Mouse (Mus musculus) heart, postnatal 0 days (tissue): Measurements from ENCODE around the gene Pcca. TPM values are rescaled to one million over a fixed set of nuclear protein-coding genes. Genes with fewer than 3 reads are reported as not detected.

Experiments
- ATAC-seq: fragments of 200-750 bp; cut with Nextera tagmentation; 2 replicates; pipeline ENCODE4 v1.8.0; 2017; ENCODE audit warnings: low read depth, moderate number of reproducible peaks, moderate library complexity; ENCODE audit not compliant: insufficient read depth
- DNase-seq: peaks from one replicate; pipeline ENCODE4 v3.0.0-alpha.2; 2016; ENCODE audit warnings: low spot score
- H3K27ac ChIP-seq: fragments of 300-500 bp; sonication (generic); 2 replicates; pipeline ENCODE4 v1.5.1; 2014; ENCODE audit warnings: low read depth, mild to moderate bottlenecking
- H3K27me3 ChIP-seq: fragments of 300-500 bp; sonication (generic); 2 replicates; pipeline ENCODE4 v1.6.1; 2014; ENCODE audit warnings: low read length, mixed read lengths; ENCODE audit not compliant: control insufficient read depth, insufficient read depth
- H3K36me3 ChIP-seq: fragments of 300-500 bp; sonication (generic); replicated peaks from 2 replicates; pipeline ENCODE4 v1.6.1; 2014; ENCODE audit warnings: low read length, mixed read lengths; ENCODE audit not compliant: control insufficient read depth, insufficient read depth
- H3K4me1 ChIP-seq: fragments of 300-500 bp; sonication (generic); 2 replicates; pipeline ENCODE4 v1.6.1; 2014; ENCODE audit warnings: antibody characterized with exemption; ENCODE audit not compliant: control insufficient read depth, insufficient read depth
- H3K4me2 ChIP-seq: fragments of 300-500 bp; sonication (generic); 2 replicates; pipeline ENCODE4 v1.6.1; 2014; ENCODE audit warnings: low read depth, mild to moderate bottlenecking, low read length, moderate library complexity
- H3K4me3 ChIP-seq: fragments of 300-500 bp; sonication (generic); 2 replicates; pipeline ENCODE4 v1.5.1; 2014; ENCODE audit warnings: low read depth, low read length
- H3K9ac ChIP-seq: fragments of 300-500 bp; sonication (generic); replicated peaks from 2 replicates; pipeline ENCODE4 v1.6.1; 2014; ENCODE audit warnings: low read depth, low read length, mixed read lengths
- H3K9me3 ChIP-seq: fragments of 300-500 bp; sonication (generic); replicated peaks from 2 replicates; pipeline ENCODE4 v1.6.1; 2016; ENCODE audit warnings: low read length; ENCODE audit not compliant: control insufficient read depth
- CTCF ChIP-seq: IDR thresholded peaks from 2 replicates; pipeline ENCODE4 v1.5.1; 2016; ENCODE audit warnings: antibody characterized with exemption, control low read depth, low read depth
- EP300 ChIP-seq: IDR thresholded peaks from 2 replicates; pipeline ENCODE4 v1.6.1; 2016; ENCODE audit warnings: antibody characterized with exemption, low read depth
- WGBS: fragments of 180-500 bp; shearing (Covaris S2); extraction: QIAGEN DNeasy Blood & Tissue Kit; methylation state at CpG from one replicate; pipeline ENCODE4 v1.1.7; 2014; 5-methylcytosine and 5-hydroxymethylcytosine counted together
- polyA plus RNA-seq: library from polyadenylated mRNA; unstranded; fragments of >200 nt; fragmentation: Nextera tagmentation; extraction: Ambion mirVana; gene quantifications from 2 replicates; pipeline ENCODE4 v1.2.1, GENCODE M21; 2015
- total RNA-seq: library from RNA; depleted of rRNA; stranded (reverse); fragments of >200 nt; gene quantifications from 2 replicates; pipeline ENCODE4 v1.2.3, GENCODE M21; 2014; ENCODE audit warnings: low replicate concordance; rRNA removed

Gene Pcca
- total and polyA plus RNA-seq, 2 experiments from 2014 or later, result 17.0 to 31.2 TPM

DNA sequence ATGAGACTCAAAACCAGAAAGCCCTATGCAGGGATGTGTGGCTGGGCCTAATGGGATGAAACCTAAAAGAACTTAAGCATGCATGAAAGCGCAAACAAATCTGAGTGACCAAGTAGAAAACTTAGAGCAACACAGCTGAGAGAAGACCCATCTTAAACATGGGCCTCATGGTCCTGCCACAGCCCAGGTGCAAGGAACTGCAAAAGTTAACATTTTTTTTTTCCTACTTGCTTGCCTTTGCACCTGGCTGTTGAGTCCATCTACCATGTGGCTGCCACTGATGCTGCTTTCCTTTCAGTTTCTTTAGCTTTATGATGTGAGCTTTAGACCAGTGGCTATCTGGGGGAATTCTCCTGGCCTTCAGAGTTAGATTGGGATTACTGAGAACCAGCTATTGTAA, 383.6 kb downstream of the Pcca start:
- 90% methylated on average over 1 of the region's 1 CpGs for WGBS
- no peaks in the 10 kb centered on the region for H3K9me3 ChIP-seq
- H3K36me3 ChIP-seq, result 0 out of 2 replicates have a peak, but pooled peaks cover 3% of the 10 kb centered on the region
- no peak overlapping the region for H3K9ac ChIP-seq
- no peak overlapping the region for H3K27ac ChIP-seq
- H3K4me1 ChIP-seq, result no peaks in the 10 kb centered on the region
- ATAC-seq (no peak), DNase-seq (no peak)
- H3K4me2 ChIP-seq, result no peak overlapping the region
- no peak overlapping the region for H3K4me3 ChIP-seq
- no peak for TF ChIP-seq CTCF
- no peak for TF ChIP-seq EP300
- no peaks in the 10 kb centered on the region for H3K27me3 ChIP-seq

GRCm38 (mm10) chr14:122920011-122920410, 385.9 kb downstream of the Pcca start:
- Histone ChIP-seq H3K4me3 (no peak overlapping the region), H3K9ac (no peak overlapping the region), H3K36me3 (0 out of 2 replicates have a peak, but pooled peaks cover 3% of the 10 kb centered on the region), H3K4me1 (no peaks in the 10 kb centered on the region), H3K9me3 (no peaks in the 10 kb centered on the region), H3K27me3 (no peaks in the 10 kb centered on the region), H3K4me2 (no peak overlapping the region), H3K27ac (no peak overlapping the region)
- ATAC-seq (no peak), DNase-seq (peak; percentile 16)
- TF ChIP-seq CTCF, result no peak
- TF ChIP-seq EP300, result no peak
- WGBS, result 65% methylated on average over 5 of the region's 5 CpGs

DNA sequence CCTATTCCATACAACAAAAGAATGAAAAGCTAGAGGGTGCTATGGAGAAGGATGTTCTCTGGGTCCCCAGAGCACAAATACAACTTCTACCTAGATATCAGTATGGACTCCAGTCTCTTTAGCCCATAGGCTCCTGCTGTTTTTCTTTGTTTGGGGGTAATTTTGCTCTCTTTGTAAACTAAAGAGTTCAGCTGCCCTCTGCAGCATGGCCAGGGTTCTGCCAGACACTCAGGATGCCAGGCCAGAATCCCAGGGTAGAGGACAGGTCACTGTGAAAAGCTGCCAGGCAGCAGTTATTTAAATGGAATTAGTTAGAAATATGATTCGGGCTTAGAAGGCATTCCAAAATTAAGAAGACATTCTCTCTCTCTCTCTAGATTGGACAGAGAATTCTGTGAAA, 402.3 kb downstream of the Pcca start:
- TF ChIP-seq CTCF, result peak; percentile 2; the same call in 1 of the 2 replicates
- no peak for TF ChIP-seq EP300
- no peak overlapping the region for H3K4me3 ChIP-seq
- peaks cover 13% of the 10 kb centered on the region; the same call in 1 of the 2 replicates for H3K36me3 ChIP-seq
- DNase-seq (no peak), ATAC-seq (no peak)
- H3K4me2 ChIP-seq, result no peak overlapping the region
- H3K9me3 ChIP-seq, result no peaks in the 10 kb centered on the region
- no peak overlapping the region for H3K27ac ChIP-seq
- WGBS, result 76% methylated on average over 1 of the region's 1 CpGs
- no peaks in the 10 kb centered on the region for H3K4me1 ChIP-seq
- no peak overlapping the region for H3K9ac ChIP-seq
- H3K27me3 ChIP-seq, result no peaks in the 10 kb centered on the region

Other genes starting within 250 kb of the Pcca start
- not detected in 2 replicates for gene Gm5089, start 83.2 kb upstream of the Pcca start, total RNA-seq
- gene Gm5089, start 83.2 kb upstream of the Pcca start, polyA plus RNA-seq, result not detected in 2 replicates
- not detected in 2 replicates for gene Zic5, start 68.6 kb upstream of the Pcca start, total RNA-seq
- not detected in 2 replicates for gene Zic5, start 68.6 kb upstream of the Pcca start, polyA plus RNA-seq
- gene Zic2, start 58.9 kb upstream of the Pcca start, total RNA-seq, result not detected in 2 replicates
- gene Zic2, start 58.9 kb upstream of the Pcca start, polyA plus RNA-seq, result not detected in 2 replicates
- not detected in 2 replicates for gene Gm10837, start 43.7 kb upstream of the Pcca start, total RNA-seq
- gene Gm10837, start 43.7 kb upstream of the Pcca start, polyA plus RNA-seq, result not detected in 2 replicates